Mouse (Mus musculus): ENCODE measurements around the gene 5830473C10Rik. TPM values are rescaled to one million over a fixed set of nuclear protein-coding genes. Genes with fewer than 3 reads are reported as not detected.
"Not testable (repeated sequence)": the region's sequence is repeated elsewhere in the genome, so short reads cannot be mapped to it uniquely, and the experiment has no call there.

Gene 5830473C10Rik
- polyA plus RNA-seq, 2 experiments: 0.03 TPM; not detected in 1

DNA sequence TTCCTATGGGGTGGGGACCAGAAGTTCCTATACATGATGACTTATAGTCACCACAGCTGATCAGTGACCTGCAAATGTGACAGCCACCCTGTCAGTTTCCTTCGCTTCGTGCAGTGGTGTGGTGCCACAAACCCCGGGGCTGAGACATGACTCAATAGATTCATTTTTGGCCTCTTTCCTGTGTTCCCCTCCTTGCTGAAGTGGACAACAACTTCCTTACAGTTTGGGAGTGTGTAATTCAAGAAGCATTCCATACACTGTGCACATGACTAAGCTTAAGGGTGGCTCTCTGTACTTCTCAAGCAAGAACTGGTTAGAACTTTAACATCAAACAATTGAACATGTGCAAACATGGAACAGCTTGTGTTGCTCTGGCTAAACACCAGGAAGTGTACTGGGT is 50.5 kb downstream of the 5830473C10Rik start:
- no peak for TF ChIP-seq POLR2A (IDR thresholded peaks at IDR 0.05; ENCODE audit: borderline replicate concordance, extremely low read depth, insufficient read depth, insufficient read length)

GRCm38 (mm10) chr5:90611996-90612611 is 51.2 kb downstream of the 5830473C10Rik start:
- Histone ChIP-seq H3K27ac (replicated peaks; ENCODE audit: low read depth, low read length) (no peak overlapping the region), H3K4me3 (replicated peaks; ENCODE audit: low read length) (no peak overlapping the region), H3K36me3 (ENCODE audit: control insufficient read depth, insufficient read depth, low read length) (no peaks in the 10 kb centered on the region), H3K9me3 (ENCODE audit: control insufficient read depth, low read length) (no peaks in the 10 kb centered on the region), H3K9ac (ENCODE audit: low read depth, low read length, severe bottlenecking) (no peak overlapping the region), H3K4me1 (ENCODE audit: control insufficient read depth, insufficient read depth, low read length) (peaks cover 12% of the 10 kb centered on the region), H3K27me3 (ENCODE audit: control insufficient read depth, insufficient read depth, low read length) (no peaks in the 10 kb centered on the region), H3K4me2 (replicated peaks; ENCODE audit: low read depth, low read length, severe bottlenecking) (no peak overlapping the region)
- ATAC-seq (ENCODE audit: low FRiP score, low read depth) (no peak), DNase-seq (ENCODE audit: low spot score) (no peak)
- WGBS: 84% methylated on average over 6 of the region's 6 CpGs
- no peak for TF ChIP-seq POLR2A (IDR thresholded peaks at IDR 0.05; ENCODE audit: borderline replicate concordance, extremely low read depth, insufficient read depth, insufficient read length)

More for the DNA sequence above, 50.5 kb downstream of the 5830473C10Rik start:
- WGBS: 77% methylated on average over 3 of the region's 3 CpGs
- Histone ChIP-seq H3K9ac (ENCODE audit: low read depth, low read length, severe bottlenecking) (no peak overlapping the region), H3K4me2 (replicated peaks; ENCODE audit: low read depth, low read length, severe bottlenecking) (no peak overlapping the region), H3K4me1 (ENCODE audit: control insufficient read depth, insufficient read depth, low read length) (peaks cover 12% of the 10 kb centered on the region), H3K27me3 (ENCODE audit: control insufficient read depth, insufficient read depth, low read length) (no peaks in the 10 kb centered on the region), H3K9me3 (ENCODE audit: control insufficient read depth, low read length) (no peaks in the 10 kb centered on the region), H3K4me3 (replicated peaks; ENCODE audit: low read length) (no peak overlapping the region), H3K36me3 (ENCODE audit: control insufficient read depth, insufficient read depth, low read length) (no peaks in the 10 kb centered on the region), H3K27ac (replicated peaks; ENCODE audit: low read depth, low read length) (no peak overlapping the region)
- ATAC-seq (ENCODE audit: low FRiP score, low read depth) (no peak), DNase-seq (ENCODE audit: low spot score) (no peak)

- H3K4me3 ChIP-seq (replicated peaks; ENCODE audit: low read length); H3K9ac ChIP-seq (ENCODE audit: low read depth, low read length, severe bottlenecking); H3K9me3 ChIP-seq (ENCODE audit: control insufficient read depth, low read length); ATAC-seq (ENCODE audit: low FRiP score, low read depth); H3K27ac ChIP-seq (replicated peaks; ENCODE audit: low read depth, low read length); DNase-seq (ENCODE audit: low spot score); H3K27me3 ChIP-seq (ENCODE audit: control insufficient read depth, insufficient read depth, low read length); H3K4me2 ChIP-seq (replicated peaks; ENCODE audit: low read depth, low read length, severe bottlenecking); H3K36me3 ChIP-seq (ENCODE audit: control insufficient read depth, insufficient read depth, low read length): not testable (repeated sequence)
- peaks cover 12% of the 10 kb centered on the region for H3K4me1 ChIP-seq (ENCODE audit: control insufficient read depth, insufficient read depth, low read length)
- 70% methylated on average over 1 of the region's 1 CpGs for WGBS
Observed at GRCm38 (mm10) chr5:90612751-90613150, 51.8 kb downstream of the 5830473C10Rik start.

DNA sequence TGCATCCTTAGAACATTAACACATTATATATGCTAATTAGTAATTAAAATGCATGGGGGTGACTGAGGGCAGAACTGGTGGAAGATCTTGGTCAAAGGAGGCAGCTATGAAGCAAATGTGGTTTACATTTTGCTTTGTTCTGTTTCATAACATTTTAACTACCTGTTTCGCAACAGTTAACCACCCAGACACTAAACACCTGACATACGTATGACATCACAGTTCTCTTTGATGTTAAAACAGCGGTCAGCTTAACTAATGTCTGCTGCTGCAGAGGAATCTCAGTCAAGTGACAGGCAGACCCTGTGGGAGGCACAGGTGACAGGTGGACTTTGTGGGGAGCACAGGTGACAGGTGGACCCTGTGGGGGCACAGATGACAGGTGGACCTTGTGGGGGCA is 57.0 kb downstream of the 5830473C10Rik start:
- WGBS: 59% methylated on average over 3 of the region's 3 CpGs
- no peak overlapping the region for H3K9ac ChIP-seq (ENCODE audit: low read depth, low read length, severe bottlenecking)
- no peak overlapping the region for H3K4me3 ChIP-seq (replicated peaks; ENCODE audit: low read length)
- no peak for TF ChIP-seq POLR2A (IDR thresholded peaks at IDR 0.05; ENCODE audit: borderline replicate concordance, extremely low read depth, insufficient read depth, insufficient read length)
- ATAC-seq (ENCODE audit: low FRiP score, low read depth): no peak
- H3K36me3 ChIP-seq (ENCODE audit: control insufficient read depth, insufficient read depth, low read length): no peaks in the 10 kb centered on the region
- no peaks in the 10 kb centered on the region for H3K27me3 ChIP-seq (ENCODE audit: control insufficient read depth, insufficient read depth, low read length)
- no peak overlapping the region for H3K4me2 ChIP-seq (replicated peaks; ENCODE audit: low read depth, low read length, severe bottlenecking)
- no peak overlapping the region for H3K27ac ChIP-seq (replicated peaks; ENCODE audit: low read depth, low read length)
- no peaks in the 10 kb centered on the region for H3K9me3 ChIP-seq (ENCODE audit: control insufficient read depth, low read length)
- H3K4me1 ChIP-seq (ENCODE audit: control insufficient read depth, insufficient read depth, low read length): no peaks in the 10 kb centered on the region
- DNase-seq (ENCODE audit: low spot score): no peak

- ATAC-seq (ENCODE audit: low FRiP score, low read depth) (no peak), DNase-seq (ENCODE audit: low spot score) (no peak)
- no peak for TF ChIP-seq POLR2A (IDR thresholded peaks at IDR 0.05; ENCODE audit: borderline replicate concordance, extremely low read depth, insufficient read depth, insufficient read length)
- Histone ChIP-seq H3K36me3 (ENCODE audit: control insufficient read depth, insufficient read depth, low read length) (no peaks in the 10 kb centered on the region), H3K4me1 (ENCODE audit: control insufficient read depth, insufficient read depth, low read length) (no peaks in the 10 kb centered on the region), H3K27ac (replicated peaks; ENCODE audit: low read depth, low read length) (no peak overlapping the region), H3K9ac (ENCODE audit: low read depth, low read length, severe bottlenecking) (no peak overlapping the region), H3K4me3 (replicated peaks; ENCODE audit: low read length) (no peak overlapping the region), H3K4me2 (replicated peaks; ENCODE audit: low read depth, low read length, severe bottlenecking) (no peak overlapping the region), H3K27me3 (ENCODE audit: control insufficient read depth, insufficient read depth, low read length) (no peaks in the 10 kb centered on the region), H3K9me3 (ENCODE audit: control insufficient read depth, low read length) (no peaks in the 10 kb centered on the region)
- WGBS: 89% methylated on average over 2 of the region's 2 CpGs
Observed at GRCm38 (mm10) chr5:90621316-90621715, 60.4 kb downstream of the 5830473C10Rik start.

DNA sequence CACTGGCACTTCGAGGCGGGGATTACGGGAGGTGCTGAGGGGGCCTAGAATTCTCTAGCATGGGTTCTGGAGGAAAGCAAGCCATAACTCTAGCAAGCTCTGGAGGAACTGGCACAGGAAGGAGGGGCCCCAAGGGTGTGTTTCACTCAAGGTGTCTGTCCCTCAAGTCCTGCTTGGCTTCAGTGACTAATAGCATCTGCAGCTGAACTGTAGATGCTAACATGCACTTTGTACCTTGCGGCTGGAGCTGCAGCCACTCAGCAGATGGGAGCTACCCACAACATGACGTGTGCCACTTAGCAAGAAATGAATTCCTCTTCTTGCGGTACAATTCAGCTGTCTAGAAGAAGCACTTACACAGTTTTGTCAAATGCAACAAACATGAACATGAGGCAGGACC is 60.8 kb downstream of the 5830473C10Rik start:
- no peaks in the 10 kb centered on the region for H3K9me3 ChIP-seq (ENCODE audit: control insufficient read depth, low read length)
- no peak overlapping the region for H3K27ac ChIP-seq (replicated peaks; ENCODE audit: low read depth, low read length)
- WGBS: 94% methylated on average over 6 of the region's 6 CpGs
- H3K27me3 ChIP-seq (ENCODE audit: control insufficient read depth, insufficient read depth, low read length): no peaks in the 10 kb centered on the region
- no peak overlapping the region for H3K4me3 ChIP-seq (replicated peaks; ENCODE audit: low read length)
- no peak overlapping the region for H3K9ac ChIP-seq (ENCODE audit: low read depth, low read length, severe bottlenecking)
- DNase-seq (ENCODE audit: low spot score): no peak
- no peaks in the 10 kb centered on the region for H3K4me1 ChIP-seq (ENCODE audit: control insufficient read depth, insufficient read depth, low read length)
- H3K4me2 ChIP-seq (replicated peaks; ENCODE audit: low read depth, low read length, severe bottlenecking): no peak overlapping the region
- TF ChIP-seq POLR2A (IDR thresholded peaks at IDR 0.05; ENCODE audit: borderline replicate concordance, extremely low read depth, insufficient read depth, insufficient read length): no peak
- ATAC-seq (ENCODE audit: low FRiP score, low read depth): no peak
- no peaks in the 10 kb centered on the region for H3K36me3 ChIP-seq (ENCODE audit: control insufficient read depth, insufficient read depth, low read length)
